Mouse (Mus musculus): ENCODE data around the gene Abcc4. TPM values are rescaled to one million over a fixed set of nuclear protein-coding genes. Genes with fewer than 3 reads are reported as not detected.

The Abcc4 gene
- polyA plus RNA-seq, 1 experiment from 2014 or later, result 3.2 TPM

DNA sequence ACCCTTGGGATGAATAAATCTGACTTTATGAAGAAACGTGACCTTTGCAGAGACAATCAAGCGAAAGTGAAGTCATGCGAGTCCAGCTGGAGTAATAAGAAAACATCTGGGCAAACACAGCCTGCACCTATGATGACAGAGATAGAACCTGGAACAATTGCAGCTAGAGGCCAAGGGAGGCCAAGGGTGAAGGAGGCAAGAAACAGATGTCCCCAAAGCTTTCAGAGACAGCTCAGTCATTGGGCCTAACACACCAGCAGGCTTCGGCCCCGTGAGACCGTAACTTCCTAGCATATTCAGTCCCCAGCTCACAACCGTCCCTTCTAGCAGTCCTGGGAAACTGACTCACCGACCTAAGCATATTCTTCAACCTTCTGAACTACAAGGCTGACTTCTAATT is 104.0 kb downstream of the Abcc4 start:
- no peak overlapping the region for H3K4me2 ChIP-seq (replicated peaks; ENCODE audit: low read depth, low read length)
- 70% methylated on average over 8 of the region's 8 CpGs for WGBS
- no peak overlapping the region for H3K9ac ChIP-seq (ENCODE audit: low read depth, low read length)
- no peak overlapping the region for H3K27ac ChIP-seq (ENCODE audit: low read depth, low read length)
- H3K27me3 ChIP-seq (ENCODE audit: control insufficient read depth, insufficient read depth, low read length), result no peaks in the 10 kb centered on the region
- no peak for DNase-seq (ENCODE audit: low spot score)
- no peaks in the 10 kb centered on the region for H3K36me3 ChIP-seq (ENCODE audit: control insufficient read depth, insufficient read depth, low read length)
- no peaks in the 10 kb centered on the region for H3K9me3 ChIP-seq (ENCODE audit: control insufficient read depth, low read length)
- H3K4me1 ChIP-seq (replicated peaks; ENCODE audit: control insufficient read depth, insufficient read depth, low read length), result no peaks in the 10 kb centered on the region
- ATAC-seq (ENCODE audit: low FRiP score), result no peak
- H3K4me3 ChIP-seq (ENCODE audit: low read depth, low read length), result no peak overlapping the region

DNA sequence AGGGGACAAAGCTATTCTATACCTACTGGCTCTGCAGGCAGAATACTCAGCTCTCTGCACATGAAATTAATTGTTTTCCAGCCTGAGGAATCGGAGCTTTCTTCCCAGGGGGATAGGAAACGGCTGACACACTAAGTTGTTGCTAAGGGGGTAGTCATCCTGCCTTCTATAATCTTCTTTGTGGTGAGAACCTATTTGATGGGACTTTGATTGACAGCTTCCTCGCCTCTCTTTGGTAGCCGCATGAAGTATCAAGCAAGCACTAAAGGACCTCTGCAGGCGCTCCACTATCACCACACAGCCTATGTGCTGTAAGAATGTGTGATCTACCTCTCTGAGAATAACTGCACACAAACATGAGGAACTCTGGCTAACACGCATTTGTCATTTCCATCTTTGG is 105.3 kb downstream of the Abcc4 start:
- WGBS, result 44% methylated on average over 6 of the region's 6 CpGs
- H3K4me1 ChIP-seq (replicated peaks; ENCODE audit: control insufficient read depth, insufficient read depth, low read length), result no peaks in the 10 kb centered on the region
- DNase-seq (ENCODE audit: low spot score), result peak; percentile 31

DNA sequence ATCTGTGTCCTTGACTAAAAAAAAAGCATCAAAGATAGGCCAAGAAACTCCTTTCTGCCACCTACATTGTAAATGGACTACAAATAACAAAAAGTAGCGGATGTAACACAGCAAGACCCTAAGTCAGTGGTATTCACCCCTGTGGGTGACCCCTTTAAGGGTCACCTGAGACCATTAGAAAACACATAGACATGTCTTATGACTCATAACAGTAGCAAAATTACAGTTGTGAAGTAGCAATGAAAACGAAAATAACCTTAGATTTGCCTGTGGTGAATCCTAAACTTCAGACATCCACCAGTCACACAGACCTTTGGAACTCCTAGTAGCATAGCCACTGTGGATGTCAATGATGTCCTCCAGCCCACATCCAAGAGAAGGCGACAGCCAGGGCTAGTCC is 107.3 kb downstream of the Abcc4 start:
- Histone ChIP-seq H3K27me3 (ENCODE audit: control insufficient read depth, insufficient read depth, low read length) (no peaks in the 10 kb centered on the region), H3K4me2 (replicated peaks; ENCODE audit: low read depth, low read length) (no peak overlapping the region), H3K27ac (ENCODE audit: low read depth, low read length) (no peak overlapping the region), H3K9ac (ENCODE audit: low read depth, low read length) (no peak overlapping the region), H3K9me3 (ENCODE audit: control insufficient read depth, low read length) (no peaks in the 10 kb centered on the region), H3K36me3 (ENCODE audit: control insufficient read depth, insufficient read depth, low read length) (no peaks in the 10 kb centered on the region), H3K4me3 (ENCODE audit: low read depth, low read length) (no peak overlapping the region), H3K4me1 (replicated peaks; ENCODE audit: control insufficient read depth, insufficient read depth, low read length) (no peaks in the 10 kb centered on the region)
- no peak for ATAC-seq (ENCODE audit: low FRiP score)
- DNase-seq (ENCODE audit: low spot score), result no peak
- 94% methylated on average over 3 of the region's 3 CpGs for WGBS

More for the DNA sequence above, 105.3 kb downstream of the Abcc4 start:
- no peak for ATAC-seq (ENCODE audit: low FRiP score)
- Histone ChIP-seq H3K4me3 (ENCODE audit: low read depth, low read length) (no peak overlapping the region), H3K9ac (ENCODE audit: low read depth, low read length) (no peak overlapping the region), H3K27me3 (ENCODE audit: control insufficient read depth, insufficient read depth, low read length) (no peaks in the 10 kb centered on the region), H3K4me2 (replicated peaks; ENCODE audit: low read depth, low read length) (no peak overlapping the region), H3K9me3 (ENCODE audit: control insufficient read depth, low read length) (no peaks in the 10 kb centered on the region), H3K36me3 (ENCODE audit: control insufficient read depth, insufficient read depth, low read length) (no peaks in the 10 kb centered on the region), H3K27ac (ENCODE audit: low read depth, low read length) (no peak overlapping the region)

DNA sequence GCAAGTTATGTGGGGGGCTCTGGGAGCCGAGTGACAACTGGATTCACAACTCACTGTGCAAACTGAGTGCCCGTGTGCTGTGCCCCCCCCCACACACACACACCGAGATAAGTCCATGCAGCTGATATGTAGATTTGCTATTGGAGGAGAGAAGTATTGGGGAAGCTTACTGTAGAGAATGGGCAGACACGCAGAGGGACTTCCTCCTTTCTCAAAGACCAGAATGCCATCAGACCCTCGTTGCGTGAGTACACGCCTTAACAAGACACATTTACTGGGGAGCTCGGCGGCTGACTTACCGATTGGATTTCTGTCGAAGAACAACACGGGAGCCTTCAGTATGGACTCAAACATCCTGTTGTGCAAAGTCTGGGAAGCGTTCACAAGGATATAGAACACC is 111.6 kb downstream of the Abcc4 start:
- WGBS, result 91% methylated on average over 13 of the region's 13 CpGs
- no peak overlapping the region for H3K27ac ChIP-seq (ENCODE audit: low read depth, low read length)
- H3K4me2 ChIP-seq (replicated peaks; ENCODE audit: low read depth, low read length), result no peak overlapping the region
- ATAC-seq (ENCODE audit: low FRiP score) (no peak), DNase-seq (ENCODE audit: low spot score) (no peak)
- H3K4me3 ChIP-seq (ENCODE audit: low read depth, low read length), result no peak overlapping the region
- no peak overlapping the region for H3K9ac ChIP-seq (ENCODE audit: low read depth, low read length)
- H3K27me3 ChIP-seq (ENCODE audit: control insufficient read depth, insufficient read depth, low read length), result no peaks in the 10 kb centered on the region
- H3K36me3 ChIP-seq (ENCODE audit: control insufficient read depth, insufficient read depth, low read length), result no peaks in the 10 kb centered on the region
- no peaks in the 10 kb centered on the region for H3K4me1 ChIP-seq (replicated peaks; ENCODE audit: control insufficient read depth, insufficient read depth, low read length)
- H3K9me3 ChIP-seq (ENCODE audit: control insufficient read depth, low read length), result no peaks in the 10 kb centered on the region

DNA sequence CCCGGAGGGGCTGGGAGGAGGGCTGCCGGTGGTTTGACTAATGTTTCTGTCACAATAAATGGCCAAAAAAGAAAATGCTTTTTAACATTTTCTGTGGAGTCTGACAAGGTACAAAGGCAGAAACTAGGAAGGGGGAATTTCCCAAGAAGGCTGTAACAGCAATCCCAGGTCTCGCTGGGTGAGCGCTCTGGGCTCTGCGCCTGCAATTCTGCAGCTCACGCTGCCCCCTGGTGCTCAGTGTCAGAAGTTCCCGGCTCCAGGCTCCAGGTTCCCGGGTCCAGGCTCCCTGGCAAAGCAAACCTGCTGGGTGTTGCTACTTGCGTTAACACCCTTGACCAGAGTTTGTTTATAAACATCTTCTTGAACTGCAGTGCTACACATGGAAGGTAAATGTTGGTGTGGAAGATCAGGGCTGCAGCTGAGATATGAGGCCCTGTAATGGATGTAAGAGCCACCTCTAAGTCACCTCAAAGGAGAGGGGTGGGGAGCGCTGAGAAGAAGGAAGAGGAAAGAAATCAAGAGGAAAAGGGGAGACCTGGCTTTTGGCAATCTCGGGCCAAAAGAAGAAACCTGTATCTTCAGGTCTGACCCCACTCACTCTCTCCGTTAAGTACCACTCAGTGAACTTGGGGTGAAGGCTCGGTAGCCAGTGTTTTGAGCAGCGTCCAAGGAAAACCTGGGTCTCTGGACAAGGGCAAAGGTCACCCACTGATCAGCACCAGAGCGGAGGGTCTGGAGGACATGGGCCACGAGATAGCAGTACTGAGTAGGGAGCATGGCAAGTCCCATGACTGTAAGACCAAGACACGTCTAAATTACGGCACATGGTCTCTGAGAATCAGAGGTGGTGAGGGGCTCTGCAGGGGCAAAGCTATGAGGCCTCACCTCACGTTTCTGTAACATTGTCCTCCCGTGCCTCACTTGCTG is 114.3 kb downstream of the Abcc4 start:
- Histone ChIP-seq H3K36me3 (ENCODE audit: control insufficient read depth, insufficient read depth, low read length) (no peaks in the 10 kb centered on the region), H3K9ac (ENCODE audit: low read depth, low read length) (no peak overlapping the region), H3K4me2 (replicated peaks; ENCODE audit: low read depth, low read length) (no peak overlapping the region), H3K27ac (ENCODE audit: low read depth, low read length) (no peak overlapping the region), H3K9me3 (ENCODE audit: control insufficient read depth, low read length) (no peaks in the 10 kb centered on the region), H3K4me1 (replicated peaks; ENCODE audit: control insufficient read depth, insufficient read depth, low read length) (no peaks in the 10 kb centered on the region), H3K4me3 (ENCODE audit: low read depth, low read length) (no peak overlapping the region), H3K27me3 (ENCODE audit: control insufficient read depth, insufficient read depth, low read length) (no peaks in the 10 kb centered on the region)
- DNase-seq (ENCODE audit: low spot score), result peak; percentile 88
- 47% methylated on average over 20 of the region's 20 CpGs for WGBS
- peak; percentile 87 for ATAC-seq (ENCODE audit: low FRiP score)

DNA sequence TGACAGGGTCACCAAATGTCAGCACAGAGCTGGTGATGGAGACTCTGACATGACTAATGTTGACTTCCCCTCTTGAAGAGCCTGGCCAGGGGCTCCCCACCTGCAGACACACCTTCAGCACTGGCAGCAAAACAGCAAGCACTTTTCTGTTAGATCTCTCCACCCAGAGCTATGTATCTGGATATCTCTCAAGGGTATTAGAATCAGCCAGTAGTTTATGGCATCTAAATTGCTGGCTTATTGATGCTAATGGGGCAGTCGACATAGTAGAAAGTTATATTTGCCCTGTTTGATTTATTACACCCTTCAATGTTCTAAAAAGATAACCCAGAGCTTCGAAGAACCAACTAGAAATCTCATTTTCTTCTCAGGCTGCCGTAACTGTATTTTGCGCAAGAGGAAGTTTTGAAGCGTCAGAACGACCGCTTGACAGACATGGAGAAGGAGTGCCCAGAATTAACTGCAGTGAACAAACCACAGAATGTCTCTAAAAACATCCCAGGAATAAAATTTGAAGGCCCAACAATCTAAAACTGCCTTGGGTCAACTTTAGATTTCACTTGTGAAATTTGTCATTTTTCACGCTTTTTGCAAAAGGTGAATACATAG is 123.6 kb downstream of the Abcc4 start:
- H3K27ac ChIP-seq (ENCODE audit: low read depth, low read length), result no peak overlapping the region
- 88% methylated on average over 8 of the region's 8 CpGs for WGBS
- H3K9ac ChIP-seq (ENCODE audit: low read depth, low read length), result no peak overlapping the region
- DNase-seq (ENCODE audit: low spot score) (no peak), ATAC-seq (ENCODE audit: low FRiP score) (no peak)
- no peaks in the 10 kb centered on the region for H3K27me3 ChIP-seq (ENCODE audit: control insufficient read depth, insufficient read depth, low read length)
- H3K4me1 ChIP-seq (replicated peaks; ENCODE audit: control insufficient read depth, insufficient read depth, low read length), result no peaks in the 10 kb centered on the region
- no peaks in the 10 kb centered on the region for H3K36me3 ChIP-seq (ENCODE audit: control insufficient read depth, insufficient read depth, low read length)
- H3K4me2 ChIP-seq (replicated peaks; ENCODE audit: low read depth, low read length), result no peak overlapping the region
- no peak overlapping the region for H3K4me3 ChIP-seq (ENCODE audit: low read depth, low read length)
- H3K9me3 ChIP-seq (ENCODE audit: control insufficient read depth, low read length), result no peaks in the 10 kb centered on the region

DNA sequence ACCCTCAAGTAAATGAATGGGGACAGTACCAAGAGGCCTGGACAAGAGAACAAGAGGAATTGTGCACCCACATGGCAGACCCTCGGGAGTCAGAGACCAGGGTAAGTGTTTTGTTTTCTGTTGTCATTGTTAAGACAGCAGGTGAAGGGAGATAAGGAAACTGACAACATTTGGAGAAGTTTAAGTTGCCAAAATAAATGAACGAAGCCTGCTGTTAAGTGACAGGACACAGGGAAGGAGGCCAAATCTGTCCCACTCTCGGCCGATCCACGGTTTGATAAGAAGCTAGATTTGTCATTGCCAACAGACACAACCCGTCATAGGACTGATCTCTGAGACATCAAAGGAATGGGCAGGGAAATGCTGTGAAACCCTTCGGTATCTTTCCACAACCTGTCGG is 124.3 kb downstream of the Abcc4 start:
- Histone ChIP-seq H3K27ac (ENCODE audit: low read depth, low read length) (no peak overlapping the region), H3K36me3 (ENCODE audit: control insufficient read depth, insufficient read depth, low read length) (no peaks in the 10 kb centered on the region), H3K4me3 (ENCODE audit: low read depth, low read length) (no peak overlapping the region), H3K9me3 (ENCODE audit: control insufficient read depth, low read length) (no peaks in the 10 kb centered on the region), H3K4me1 (replicated peaks; ENCODE audit: control insufficient read depth, insufficient read depth, low read length) (no peaks in the 10 kb centered on the region), H3K9ac (ENCODE audit: low read depth, low read length) (no peak overlapping the region), H3K27me3 (ENCODE audit: control insufficient read depth, insufficient read depth, low read length) (no peaks in the 10 kb centered on the region), H3K4me2 (replicated peaks; ENCODE audit: low read depth, low read length) (no peak overlapping the region)
- ATAC-seq (ENCODE audit: low FRiP score) (no peak), DNase-seq (ENCODE audit: low spot score) (no peak)
- 73% methylated on average over 8 of the region's 8 CpGs for WGBS

DNA sequence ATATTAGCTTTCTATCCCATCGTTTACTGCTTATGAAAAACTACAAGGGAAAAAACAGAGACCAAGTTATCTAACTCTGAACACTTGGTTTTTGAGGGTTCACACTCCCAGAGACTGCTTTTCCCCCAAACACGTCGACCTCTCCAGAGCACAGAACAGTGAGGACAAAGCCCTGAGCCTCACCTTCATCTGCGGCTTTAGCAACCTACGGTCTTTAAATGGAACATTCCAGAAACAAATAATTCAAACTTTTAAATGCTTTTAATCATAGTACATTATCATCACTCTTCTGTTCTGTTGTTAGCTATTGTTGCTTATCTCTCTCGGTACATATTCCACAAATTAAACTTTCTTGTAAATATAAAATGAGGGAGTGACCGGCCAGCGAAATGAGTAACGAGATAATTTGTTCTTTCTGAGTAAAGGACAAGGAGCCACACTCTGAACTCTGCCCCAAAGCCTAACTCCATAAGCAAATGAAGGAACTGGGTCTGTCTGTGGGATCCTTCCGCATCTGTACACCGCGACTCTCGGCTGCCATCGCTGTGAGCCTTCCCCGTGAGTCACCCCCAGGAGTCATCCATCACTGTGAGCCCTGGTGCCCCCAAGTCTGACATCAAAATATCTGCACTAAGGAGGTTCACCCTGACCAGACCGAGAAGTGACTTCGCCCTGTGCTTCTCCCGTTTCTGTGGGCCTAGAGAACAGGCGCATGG is 126.8 kb downstream of the Abcc4 start:
- Histone ChIP-seq H3K4me3 (ENCODE audit: low read depth, low read length) (no peak overlapping the region), H3K27ac (ENCODE audit: low read depth, low read length) (no peak overlapping the region), H3K4me2 (replicated peaks; ENCODE audit: low read depth, low read length) (no peak overlapping the region), H3K27me3 (ENCODE audit: control insufficient read depth, insufficient read depth, low read length) (no peaks in the 10 kb centered on the region), H3K9ac (ENCODE audit: low read depth, low read length) (no peak overlapping the region), H3K36me3 (ENCODE audit: control insufficient read depth, insufficient read depth, low read length) (no peaks in the 10 kb centered on the region), H3K4me1 (replicated peaks; ENCODE audit: control insufficient read depth, insufficient read depth, low read length) (no peaks in the 10 kb centered on the region), H3K9me3 (ENCODE audit: control insufficient read depth, low read length) (no peaks in the 10 kb centered on the region)
- WGBS, result 86% methylated on average over 19 of the region's 19 CpGs
- ATAC-seq (ENCODE audit: low FRiP score), result no peak
- DNase-seq (ENCODE audit: low spot score), result no peak

All from hindbrain, embryonic 11.5 days (tissue).